Mouse (Mus musculus): ENCODE data around the gene Gin1. TPM values are rescaled to one million over a fixed set of nuclear protein-coding genes. Genes with fewer than 3 reads are reported as not detected.

The Gin1 gene
- polyA plus RNA-seq, 1 experiment, result not detected

DNA sequence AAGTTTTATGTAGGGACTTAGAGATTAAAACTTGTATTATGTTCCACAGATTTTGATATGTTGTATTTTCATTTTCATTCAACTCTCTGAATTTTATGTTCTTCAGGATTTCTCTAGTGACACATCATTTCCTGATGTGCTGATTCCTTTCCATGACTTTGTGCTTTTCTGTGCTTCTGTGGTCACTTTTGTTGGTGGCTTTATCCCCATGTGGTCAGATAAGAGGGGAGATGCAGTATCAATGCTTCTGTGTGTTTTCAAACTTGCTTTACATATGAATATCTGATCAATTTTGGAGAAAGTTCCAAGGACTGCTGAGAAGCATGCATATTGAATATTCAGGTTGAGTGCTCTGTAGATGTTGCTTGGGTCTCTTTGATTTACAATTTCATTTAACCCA is 34.5 kb downstream of the Gin1 start:
- TF ChIP-seq CTCF (IDR thresholded peaks at IDR 0.05; ENCODE audit: insufficient read depth, low read depth, low read length), result no peak
- no peak for TF ChIP-seq POLR2A (IDR thresholded peaks at IDR 0.05; ENCODE audit: insufficient read depth, low read depth, low read length)
- no peak overlapping the region for H3K27ac ChIP-seq (ENCODE audit: insufficient read depth, low read depth, low read length)

GRCm38 (mm10) chr1:97809255-97809912 is 39.4 kb downstream of the Gin1 start:
- no peaks in the 10 kb centered on the region for H3K4me1 ChIP-seq (ENCODE audit: control insufficient read depth, insufficient read depth, low read length)
- no peak overlapping the region for H3K4me3 ChIP-seq (ENCODE audit: insufficient read depth, low read depth, low read length)
- no peak for TF ChIP-seq CTCF (IDR thresholded peaks at IDR 0.05; ENCODE audit: insufficient read depth, low read depth, low read length)
- no peak for TF ChIP-seq POLR2A (IDR thresholded peaks at IDR 0.05; ENCODE audit: insufficient read depth, low read depth, low read length)
- no peak overlapping the region for H3K27ac ChIP-seq (ENCODE audit: insufficient read depth, low read depth, low read length)
- 5% methylated on average over 2 of the region's 2 CpGs for WGBS

More for the DNA sequence above, 34.5 kb downstream of the Gin1 start:
- Histone ChIP-seq H3K4me3 (ENCODE audit: insufficient read depth, low read depth, low read length) (no peak overlapping the region), H3K4me1 (ENCODE audit: control insufficient read depth, insufficient read depth, low read length) (no peaks in the 10 kb centered on the region)

- H3K4me3 ChIP-seq (ENCODE audit: insufficient read depth, low read depth, low read length), result no peak overlapping the region
- H3K27ac ChIP-seq (ENCODE audit: insufficient read depth, low read depth, low read length), result no peak overlapping the region
- H3K4me1 ChIP-seq (ENCODE audit: control insufficient read depth, insufficient read depth, low read length), result no peaks in the 10 kb centered on the region
- TF ChIP-seq POLR2A (IDR thresholded peaks at IDR 0.05; ENCODE audit: insufficient read depth, low read depth, low read length) (no peak), CTCF (IDR thresholded peaks at IDR 0.05; ENCODE audit: insufficient read depth, low read depth, low read length) (no peak)
- 91% methylated on average over 3 of the region's 3 CpGs for WGBS
Observed at GRCm38 (mm10) chr1:97821282-97821681, 51.3 kb downstream of the Gin1 start.

DNA sequence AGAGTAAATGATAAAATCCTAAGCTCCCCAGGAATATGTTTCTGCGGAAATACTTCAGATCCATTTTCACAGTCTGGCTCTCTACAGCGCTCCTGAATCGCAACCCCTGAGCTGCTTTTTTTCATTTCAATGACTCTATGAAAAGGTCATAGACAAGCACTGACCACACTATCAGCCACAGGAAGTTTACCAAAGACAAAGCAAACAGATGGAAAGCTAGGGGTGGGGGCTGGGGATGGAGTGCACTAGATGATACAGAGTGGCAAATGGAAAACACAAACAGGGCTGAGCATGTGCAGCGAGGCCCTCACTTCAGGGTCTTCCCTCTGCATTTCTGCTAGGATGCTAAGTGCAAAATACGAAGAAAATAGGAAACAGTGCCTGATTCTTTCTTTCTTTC is 52.2 kb downstream of the Gin1 start:
- no peak overlapping the region for H3K4me3 ChIP-seq (ENCODE audit: insufficient read depth, low read depth, low read length)
- 91% methylated on average over 5 of the region's 5 CpGs for WGBS
- H3K4me1 ChIP-seq (ENCODE audit: control insufficient read depth, insufficient read depth, low read length), result no peaks in the 10 kb centered on the region
- H3K27ac ChIP-seq (ENCODE audit: insufficient read depth, low read depth, low read length), result no peak overlapping the region
- TF ChIP-seq CTCF (IDR thresholded peaks at IDR 0.05; ENCODE audit: insufficient read depth, low read depth, low read length) (no peak), POLR2A (IDR thresholded peaks at IDR 0.05; ENCODE audit: insufficient read depth, low read depth, low read length) (no peak)

- WGBS, result 96% methylated on average over 7 of the region's 7 CpGs
- TF ChIP-seq CTCF (IDR thresholded peaks at IDR 0.05; ENCODE audit: insufficient read depth, low read depth, low read length) (no peak), POLR2A (IDR thresholded peaks at IDR 0.05; ENCODE audit: insufficient read depth, low read depth, low read length) (no peak)
- Histone ChIP-seq H3K27ac (ENCODE audit: insufficient read depth, low read depth, low read length) (no peak overlapping the region), H3K4me1 (ENCODE audit: control insufficient read depth, insufficient read depth, low read length) (no peaks in the 10 kb centered on the region), H3K4me3 (ENCODE audit: insufficient read depth, low read depth, low read length) (no peak overlapping the region)
Observed at GRCm38 (mm10) chr1:97822904-97823303, 52.9 kb downstream of the Gin1 start.

DNA sequence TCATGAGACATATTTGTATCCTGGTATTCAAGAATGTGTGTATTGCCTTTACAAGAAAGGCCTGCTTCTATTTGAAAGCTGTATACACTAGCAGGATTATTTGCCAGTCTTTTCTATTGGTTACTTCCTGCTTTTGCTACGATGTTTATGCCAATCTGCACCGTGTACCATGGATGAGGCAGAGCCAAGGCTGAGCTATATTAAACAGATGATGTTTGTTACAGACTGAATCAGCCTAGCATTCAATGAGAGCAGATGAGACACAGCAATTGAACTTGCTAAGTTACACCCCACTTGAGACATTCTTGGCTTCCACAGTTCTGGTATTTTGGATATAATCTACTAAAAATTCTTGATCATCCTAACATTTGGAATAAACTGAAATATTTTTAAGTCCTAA is 57.6 kb downstream of the Gin1 start:
- Histone ChIP-seq H3K4me3 (ENCODE audit: insufficient read depth, low read depth, low read length) (no peak overlapping the region), H3K4me1 (ENCODE audit: control insufficient read depth, insufficient read depth, low read length) (no peaks in the 10 kb centered on the region), H3K27ac (ENCODE audit: insufficient read depth, low read depth, low read length) (no peak overlapping the region)
- 57% methylated on average over 2 of the region's 2 CpGs for WGBS
- TF ChIP-seq POLR2A (IDR thresholded peaks at IDR 0.05; ENCODE audit: insufficient read depth, low read depth, low read length) (no peak), CTCF (IDR thresholded peaks at IDR 0.05; ENCODE audit: insufficient read depth, low read depth, low read length) (no peak)

GRCm38 (mm10) chr1:97828087-97828486 is 58.1 kb downstream of the Gin1 start:
- TF ChIP-seq CTCF (IDR thresholded peaks at IDR 0.05; ENCODE audit: insufficient read depth, low read depth, low read length), result no peak
- no peak for TF ChIP-seq POLR2A (IDR thresholded peaks at IDR 0.05; ENCODE audit: insufficient read depth, low read depth, low read length)
- H3K27ac ChIP-seq (ENCODE audit: insufficient read depth, low read depth, low read length), result no peak overlapping the region
- no peaks in the 10 kb centered on the region for H3K4me1 ChIP-seq (ENCODE audit: control insufficient read depth, insufficient read depth, low read length)
- no peak overlapping the region for H3K4me3 ChIP-seq (ENCODE audit: insufficient read depth, low read depth, low read length)
- WGBS, result 83% methylated on average over 5 of the region's 5 CpGs

DNA sequence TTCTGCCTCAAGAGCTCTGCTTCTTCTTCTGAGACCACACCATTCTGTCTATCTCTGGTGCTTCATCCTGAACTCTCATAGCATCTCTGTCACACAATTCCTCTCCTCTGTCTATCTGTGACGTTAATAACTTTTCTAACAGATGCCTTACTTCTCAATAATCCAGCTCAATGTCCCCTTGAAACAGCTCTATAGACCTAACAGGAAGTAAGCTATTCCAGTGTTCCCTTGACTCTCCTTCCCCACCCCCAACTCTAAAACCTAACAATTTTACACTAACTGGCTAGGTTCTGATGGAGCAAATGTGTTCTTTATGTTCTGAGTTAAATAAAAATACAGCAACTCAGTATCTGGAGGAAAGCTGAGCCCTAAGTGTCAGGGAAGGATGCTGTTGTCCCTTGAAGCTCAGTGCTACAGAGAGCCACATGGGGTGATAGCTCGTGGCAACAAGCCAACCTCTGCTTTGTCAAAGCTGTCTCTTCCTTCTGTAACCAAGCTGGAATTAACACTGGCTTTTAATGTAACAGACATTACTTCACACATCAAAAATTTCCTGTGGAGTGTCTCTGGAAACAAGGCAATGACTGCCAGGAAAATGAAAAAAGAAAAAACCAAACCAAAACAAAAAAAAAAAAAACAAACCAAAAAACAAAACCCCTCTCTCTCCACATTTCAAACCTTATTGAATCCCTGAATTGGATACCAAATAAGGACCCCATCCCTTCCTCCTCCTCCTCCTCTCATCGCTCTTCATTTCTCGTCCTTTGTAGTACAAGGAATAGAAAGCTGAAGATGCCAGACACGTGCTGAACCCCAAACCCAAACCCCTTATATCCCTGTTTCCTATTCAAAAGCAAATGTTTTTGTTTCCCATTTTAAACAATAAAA is 63.7 kb downstream of the Gin1 start:
- TF ChIP-seq CTCF (IDR thresholded peaks at IDR 0.05; ENCODE audit: insufficient read depth, low read depth, low read length), result no peak
- no peak for TF ChIP-seq POLR2A (IDR thresholded peaks at IDR 0.05; ENCODE audit: insufficient read depth, low read depth, low read length)
- 52% methylated on average over 5 of the region's 5 CpGs for WGBS
- H3K4me1 ChIP-seq (ENCODE audit: control insufficient read depth, insufficient read depth, low read length), result no peaks in the 10 kb centered on the region
- no peak overlapping the region for H3K4me3 ChIP-seq (ENCODE audit: insufficient read depth, low read depth, low read length)
- H3K27ac ChIP-seq (ENCODE audit: insufficient read depth, low read depth, low read length), result no peak overlapping the region

DNA sequence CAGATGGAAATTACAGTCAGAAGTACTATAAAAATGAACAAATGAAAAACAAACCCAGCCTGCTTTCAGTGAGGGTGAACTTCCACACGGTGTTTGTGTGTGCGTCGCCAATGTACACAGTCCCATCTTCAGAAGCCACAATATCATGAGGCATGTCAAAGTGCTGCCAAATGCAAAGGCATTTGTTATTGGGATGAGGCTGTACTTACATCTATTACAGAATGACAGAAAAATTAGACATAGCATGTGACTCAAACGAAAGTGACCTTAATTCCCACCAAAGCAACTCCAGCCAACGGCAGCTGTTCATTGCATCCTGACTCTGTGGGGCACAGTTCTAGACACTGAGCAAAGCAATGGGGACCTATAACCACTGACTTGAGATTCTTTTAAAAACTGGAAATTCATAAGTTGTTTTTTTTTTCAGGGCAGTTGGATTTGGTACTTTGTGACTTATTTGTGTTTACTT is 64.4 kb downstream of the Gin1 start:
- 54% methylated on average over 5 of the region's 5 CpGs for WGBS
- Histone ChIP-seq H3K4me1 (ENCODE audit: control insufficient read depth, insufficient read depth, low read length) (no peaks in the 10 kb centered on the region), H3K27ac (ENCODE audit: insufficient read depth, low read depth, low read length) (no peak overlapping the region), H3K4me3 (ENCODE audit: insufficient read depth, low read depth, low read length) (no peak overlapping the region)
- TF ChIP-seq CTCF (IDR thresholded peaks at IDR 0.05; ENCODE audit: insufficient read depth, low read depth, low read length), result no peak
- TF ChIP-seq POLR2A (IDR thresholded peaks at IDR 0.05; ENCODE audit: insufficient read depth, low read depth, low read length), result no peak

Other genes starting within 250 kb of the Gin1 start
- not detected in 2 replicates for gene D1Ertd622e, start 108.1 kb upstream of the Gin1 start, polyA plus RNA-seq (2012; ENCODE audit: insufficient read depth, insufficient read length, low replicate concordance, missing spikeins)
- not detected in 2 replicates for gene Ppip5k2, start 239 bp downstream of the Gin1 start, polyA plus RNA-seq (2012; ENCODE audit: insufficient read depth, insufficient read length, low replicate concordance, missing spikeins)